Mouse (Mus musculus) layer of hippocampus, adult 2 months (tissue): ENCODE results near the gene Ccdc107. TPM values are rescaled to one million over a fixed set of nuclear protein-coding genes. Genes with fewer than 3 reads are reported as not detected.
"Not testable (repeated sequence)": the region's sequence is repeated elsewhere in the genome, so short reads cannot be mapped to it uniquely, and the experiment has no call there.

ENCODE experiments used
- DNase-seq, 2 experiments: peaks; one replicate each; pipeline ENCODE4 v3.0.0; 2022; ENCODE audit warnings: low spot score in 2 of 2
- H3K27ac ChIP-seq: fragments of 200-600 bp; 2 replicates; pipeline ENCODE4 v1.8.1; 2022
- H3K4me3 ChIP-seq: fragments of 200-600 bp; 2 replicates; pipeline ENCODE4 v1.8.1; 2022; ENCODE audit warnings: mild to moderate bottlenecking
- CTCF ChIP-seq: fragments of 200-600 bp; conservative IDR thresholded peaks from 2 replicates; pipeline ENCODE4 v1.8.1; 2022; ENCODE audit warnings: antibody characterized with exemption, mild to moderate bottlenecking, moderate library complexity
- total RNA-seq, 2 experiments: library from RNA; stranded (reverse); gene quantifications; 2 replicates each; pipeline ENCODE4 v1.2.3; 2021

Ccdc107 gene
- total RNA-seq, 2 experiments from 2014 or later: 27.6 to 29.0 TPM

- TF ChIP-seq CTCF: no peak
- no peak overlapping the region for H3K4me3 ChIP-seq
- DNase-seq: no peak
- no peak overlapping the region for H3K27ac ChIP-seq
These were observed 19.1 kb upstream of the Ccdc107 start for GRCm38 (mm10) chr4:43473636-43474035.

GRCm38 (mm10) chr4:43476604-43477003 lies 16.1 kb upstream of the Ccdc107 start:
- Histone ChIP-seq H3K4me3 (no peak overlapping the region), H3K27ac (no peak overlapping the region)
- no peak for DNase-seq
- TF ChIP-seq CTCF: peak; percentile 41

GRCm38 (mm10) chr4:43477857-43478533 lies 14.7 kb upstream of the Ccdc107 start:
- peak; percentile 80 for TF ChIP-seq CTCF
- peak overlapping the region; percentile 83 for H3K27ac ChIP-seq
- peak overlapping the region; percentile 54 for H3K4me3 ChIP-seq
- peak; percentile 87 to 90 for DNase-seq

GRCm38 (mm10) chr4:43478534-43478858 lies 14.2 kb upstream of the Ccdc107 start:
- Histone ChIP-seq H3K27ac (peak overlapping the region; percentile 83), H3K4me3 (peak overlapping the region; percentile 54)
- no peak for TF ChIP-seq CTCF
- no peak for DNase-seq

GRCm38 (mm10) chr4:43478906-43479832 lies 13.5 kb upstream of the Ccdc107 start:
- Histone ChIP-seq H3K27ac (no peak overlapping the region; the same call in 1 of the 2 replicates), H3K4me3 (no peak overlapping the region)
- peak; percentile 71 for TF ChIP-seq CTCF
- DNase-seq: peak in 1 of 2 experiments; percentile 53

- no peak overlapping the region for H3K27ac ChIP-seq
- DNase-seq: no peak
- TF ChIP-seq CTCF: no peak
- no peak overlapping the region for H3K4me3 ChIP-seq
These were observed 11.7 kb upstream of the Ccdc107 start for GRCm38 (mm10) chr4:43480985-43481384.

GRCm38 (mm10) chr4:43481894-43482456 lies 10.7 kb upstream of the Ccdc107 start:
- no peak for DNase-seq
- no peak for TF ChIP-seq CTCF
- Histone ChIP-seq H3K4me3 (no peak overlapping the region), H3K27ac (no peak overlapping the region)

GRCm38 (mm10) chr4:43482591-43482990 lies 10.1 kb upstream of the Ccdc107 start:
- no peak for TF ChIP-seq CTCF
- H3K27ac ChIP-seq: no peak overlapping the region
- no peak for DNase-seq
- H3K4me3 ChIP-seq: no peak overlapping the region

GRCm38 (mm10) chr4:43483535-43484091 lies 9.1 kb upstream of the Ccdc107 start, which contains the start of gene Sit1:
Sit1 (minus strand) TSS chr4:43483734.
- Histone ChIP-seq H3K27ac (no peak within 1 kb of the TSS), H3K4me3 (no peak within 1 kb of the TSS)
- no peak for TF ChIP-seq CTCF
- DNase-seq: no peak

GRCm38 (mm10) chr4:43485666-43486065 lies 7.0 kb upstream of the Ccdc107 start:
- peak; percentile 14; the same call in 1 of the 2 replicates for TF ChIP-seq CTCF

GRCm38 (mm10) chr4:43489611-43490010 lies 3.1 kb upstream of the Ccdc107 start:
- Histone ChIP-seq H3K27ac (no peak overlapping the region), H3K4me3 (no peak overlapping the region)
- TF ChIP-seq CTCF: no peak
- DNase-seq: no peak

More at GRCm38 (mm10) chr4:43485666-43486065, 7.0 kb upstream of the Ccdc107 start:
- H3K27ac ChIP-seq, H3K4me3 ChIP-seq, DNase-seq: not testable (repeated sequence)

GRCm38 (mm10) chr4:43490801-43491200 lies 1.9 kb upstream of the Ccdc107 start:
- no peak for TF ChIP-seq CTCF
- Histone ChIP-seq H3K4me3 (no peak overlapping the region), H3K27ac (no peak overlapping the region)
- no peak for DNase-seq
